Mouse (Mus musculus) ES-E14 (cell line): ENCODE data around the gene Zcchc17. TPM values are rescaled to one million over a fixed set of nuclear protein-coding genes. Genes with fewer than 3 reads are reported as not detected.
A peak's percentile ranks its signal among the peaks of the same experiment; 100 is the strongest.

Experiments
- DNase-seq: peaks from one replicate; pipeline ENCODE4 v3.0.0-alpha.2; 2013; ENCODE audit warnings: low read depth, low spot score
- H3K27ac ChIP-seq: 2 replicates; pipeline ENCODE4 v1.5.1; 2012; ENCODE audit warnings: low read depth, mild to moderate bottlenecking, low read length, moderate library complexity, mixed read lengths; ENCODE audit not compliant: poor library complexity, insufficient read depth, severe bottlenecking
- H3K36me3 ChIP-seq: 2 replicates; pipeline ENCODE4 v1.6.1; 2012; ENCODE audit warnings: mild to moderate bottlenecking, low read length, moderate library complexity, mixed read lengths; ENCODE audit not compliant: control insufficient read depth, poor library complexity, insufficient read depth, severe bottlenecking
- H3K4me1 ChIP-seq, 2 experiments: fragments of 150-350 bp in 1 of 2; sonication (generic) in 1 of 2; 2 replicates each; pipeline ENCODE4 v1.6.1; 2012; ENCODE audit warnings: low read length in 2 of 2, mild to moderate bottlenecking in 1 of 2, mixed read lengths in 1 of 2; ENCODE audit not compliant: control insufficient read depth in 2 of 2, insufficient read depth in 2 of 2, poor library complexity in 1 of 2
- H3K4me3 ChIP-seq, 2 experiments: fragments of 150-350 bp in 1 of 2; sonication (generic) in 1 of 2; 2 replicates each; pipeline ENCODE4 v1.5.1; 2012; ENCODE audit warnings: low read length in 2 of 2, low read depth in 1 of 2, mild to moderate bottlenecking in 1 of 2, mixed read lengths in 1 of 2; ENCODE audit not compliant: insufficient read depth in 1 of 2, poor library complexity in 1 of 2, severe bottlenecking in 1 of 2
- H3K9ac ChIP-seq: 2 replicates; pipeline ENCODE4 v1.6.1; 2012; ENCODE audit warnings: low read depth, mild to moderate bottlenecking, low read length, mixed read lengths; ENCODE audit not compliant: poor library complexity, insufficient read depth, severe bottlenecking
- H3K9me3 ChIP-seq: fragments of 150-350 bp; sonication (generic); 2 replicates; pipeline ENCODE4 v1.6.1; 2012; ENCODE audit warnings: low read depth, mild to moderate bottlenecking, low read length; ENCODE audit not compliant: control insufficient read depth, insufficient read depth
- CHD2 ChIP-seq: IDR thresholded peaks from 2 replicates; pipeline ENCODE4 v1.6.1; 2014; ENCODE audit warnings: mild to moderate bottlenecking, low read depth, low read length, inconsistent platforms
- HCFC1 ChIP-seq: IDR thresholded peaks from 2 replicates; pipeline ENCODE4 v1.6.1; 2012; ENCODE audit warnings: low read length, inconsistent platforms, borderline replicate concordance; ENCODE audit not compliant: insufficient read depth
- MAFK ChIP-seq: IDR thresholded peaks from 2 replicates; pipeline ENCODE4 v1.6.1; 2014; ENCODE audit warnings: mild to moderate bottlenecking, low read depth, low read length, inconsistent platforms; ENCODE audit not compliant: insufficient read depth
- ZC3H11A ChIP-seq: IDR thresholded peaks from 2 replicates; pipeline ENCODE4 v1.6.1; 2012; ENCODE audit warnings: low read depth, mild to moderate bottlenecking, inconsistent platforms, low read length, borderline replicate concordance
- ZNF384 ChIP-seq: IDR thresholded peaks from 2 replicates; pipeline ENCODE4 v1.6.1; 2012; ENCODE audit warnings: low read depth, low read length, inconsistent platforms
- in situ Hi-C, 2 experiments: fragments of 600-800 bp; cut with MboI; formaldehyde crosslinking; loops; one replicate each; pipeline ENCODE4 v1.15.1; 2025; ENCODE audit warnings: low sequenced_read_pairs in 2 of 2, inconsistent platforms in 1 of 2; ENCODE audit not compliant: unreplicated experiment in 2 of 2
- total RNA-seq: library from RNA; depleted of rRNA; stranded (reverse); fragments of 300-350 nt; gene quantifications from 2 replicates; pipeline ENCODE4 v1.2.3, GENCODE M21; 2012; rRNA removed

Gene Zcchc17
- total RNA-seq, 1 experiment: 33.3 TPM

GRCm38 (mm10) chr4:130267069-130267468 lies 92.7 kb downstream of the Zcchc17 start:
- no peaks in the 10 kb centered on the region for H3K9me3 ChIP-seq
- no peak overlapping the region for H3K27ac ChIP-seq
- peak overlapping the region; percentile 21 for H3K9ac ChIP-seq
- no peak for TF ChIP-seq ZC3H11A
- no peak for TF ChIP-seq HCFC1
- no peak for TF ChIP-seq CHD2
- TF ChIP-seq MAFK: no peak
- no peak for TF ChIP-seq ZNF384
- H3K4me1 ChIP-seq: peaks cover 3 to 26% of the 10 kb centered on the region in 2 experiments; a peak in 2 of 4 replicates
- H3K36me3 ChIP-seq: no peaks in the 10 kb centered on the region
- peak overlapping the region; percentile 32 to 33; a peak in 1 of 4 replicates for H3K4me3 ChIP-seq
- in situ Hi-C loops: no loop called here
- DNase-seq: no peak

GRCm38 (mm10) chr4:130266601-130267000 lies 93.1 kb downstream of the Zcchc17 start:
- no peaks in the 10 kb centered on the region for H3K36me3 ChIP-seq
- peak overlapping the region; percentile 54; the same call in 1 of the 2 replicates for H3K9ac ChIP-seq
- H3K27ac ChIP-seq: no peak overlapping the region
- no peaks in the 10 kb centered on the region for H3K9me3 ChIP-seq
- DNase-seq: no peak
- in situ Hi-C loops: no loop called here
- no peak for TF ChIP-seq ZNF384
- no peak for TF ChIP-seq MAFK
- peak overlapping the region; percentile 32 to 33 for H3K4me3 ChIP-seq
- H3K4me1 ChIP-seq: peaks cover 3 to 26% of the 10 kb centered on the region in 2 experiments; a peak in 2 of 4 replicates

Other genes starting within 250 kb of the Zcchc17 start
- gene Hcrtr1, start 220.6 kb downstream of the Zcchc17 start, total RNA-seq: 0.16 and 0.22 TPM in 2 replicates
- 22.5 and 43.7 TPM in 2 replicates for gene Tinagl1, start 184.8 kb downstream of the Zcchc17 start, total RNA-seq
- gene Gm853, start 137.5 kb downstream of the Zcchc17 start, total RNA-seq: 0.09 and 0.53 TPM in 2 replicates
- 4.6 and 8.0 TPM in 2 replicates for gene Serinc2, start 80.7 kb downstream of the Zcchc17 start, total RNA-seq
- gene Fabp3, start 51.3 kb downstream of the Zcchc17 start, total RNA-seq: 97.5 and 145 TPM in 2 replicates
- 0.49 TPM in 1 of 2 replicates, not detected in the other for gene Gm10570, start 51.3 kb downstream of the Zcchc17 start, total RNA-seq
- gene Snrnp40, start 189 bp upstream of the Zcchc17 start, total RNA-seq: 136 and 147 TPM in 2 replicates
- gene Nkain1, start 214.2 kb upstream of the Zcchc17 start, total RNA-seq: 19.6 and 20.1 TPM in 2 replicates